Mouse (Mus musculus): ENCODE measurements around the gene Irf3. TPM values are rescaled to one million over a fixed set of nuclear protein-coding genes. Genes with fewer than 3 reads are reported as not detected.

Gene Irf3
- total RNA-seq, 1 experiment from 2014 or later, result 129 TPM

DNA sequence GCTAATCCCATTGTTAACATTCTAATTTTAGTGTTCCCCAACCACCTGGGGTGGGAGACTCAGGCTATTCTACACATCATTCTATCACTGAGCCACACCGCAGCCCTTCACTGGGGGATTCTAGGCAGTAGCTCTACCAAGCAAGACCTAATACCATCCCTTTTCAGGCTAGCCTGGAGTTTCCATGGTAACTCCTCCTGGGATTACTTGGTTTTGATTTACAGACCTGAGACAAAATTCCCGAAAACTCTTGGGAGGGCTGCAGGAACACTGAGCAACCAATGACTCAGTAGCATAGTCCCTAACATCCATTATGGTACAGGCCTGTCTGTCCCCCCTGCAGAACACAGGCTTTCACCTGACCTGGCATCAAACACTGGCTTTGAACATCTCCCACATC, 28.8 kb downstream of the Irf3 start:
- no peak for ATAC-seq (replicated peaks; ENCODE audit: low read depth, poor library complexity, severe bottlenecking)

- no peak for ATAC-seq (replicated peaks; ENCODE audit: low read depth, poor library complexity, severe bottlenecking)
Observed at GRCm38 (mm10) chr7:45027761-45028160, 30.3 kb downstream of the Irf3 start.

- no peak for ATAC-seq (replicated peaks; ENCODE audit: low read depth, poor library complexity, severe bottlenecking)
Observed at GRCm38 (mm10) chr7:45028351-45028750, 30.9 kb downstream of the Irf3 start.

GRCm38 (mm10) chr7:45029995-45030394, 32.5 kb downstream of the Irf3 start:
- ATAC-seq (replicated peaks; ENCODE audit: low read depth, poor library complexity, severe bottlenecking), result no peak

GRCm38 (mm10) chr7:45030857-45031256, 33.4 kb downstream of the Irf3 start:
- no peak for ATAC-seq (replicated peaks; ENCODE audit: low read depth, poor library complexity, severe bottlenecking)

GRCm38 (mm10) chr7:45033722-45034359, 36.4 kb downstream of the Irf3 start:
- ATAC-seq (replicated peaks; ENCODE audit: low read depth, poor library complexity, severe bottlenecking), result no peak

DNA sequence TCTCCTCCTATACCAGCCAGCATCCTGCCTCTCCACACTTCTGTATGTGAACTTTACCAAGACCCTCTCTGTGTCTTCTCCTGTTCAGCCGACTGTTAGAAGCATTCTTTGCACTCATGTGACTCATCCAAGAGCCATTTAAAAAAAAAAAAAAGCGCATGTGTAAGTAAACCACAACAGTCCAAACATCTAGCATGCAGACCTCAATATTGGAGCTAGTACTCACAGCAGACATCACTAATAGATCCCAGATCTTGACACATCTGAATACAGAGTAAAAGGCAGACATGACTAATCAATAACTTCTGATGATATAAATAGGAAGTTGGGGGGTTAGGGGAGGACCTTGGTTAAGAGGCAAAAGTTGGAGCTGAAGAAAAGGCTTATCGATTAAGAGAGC, 38.2 kb downstream of the Irf3 start:
- ATAC-seq (replicated peaks; ENCODE audit: low read depth, poor library complexity, severe bottlenecking), result no peak

DNA sequence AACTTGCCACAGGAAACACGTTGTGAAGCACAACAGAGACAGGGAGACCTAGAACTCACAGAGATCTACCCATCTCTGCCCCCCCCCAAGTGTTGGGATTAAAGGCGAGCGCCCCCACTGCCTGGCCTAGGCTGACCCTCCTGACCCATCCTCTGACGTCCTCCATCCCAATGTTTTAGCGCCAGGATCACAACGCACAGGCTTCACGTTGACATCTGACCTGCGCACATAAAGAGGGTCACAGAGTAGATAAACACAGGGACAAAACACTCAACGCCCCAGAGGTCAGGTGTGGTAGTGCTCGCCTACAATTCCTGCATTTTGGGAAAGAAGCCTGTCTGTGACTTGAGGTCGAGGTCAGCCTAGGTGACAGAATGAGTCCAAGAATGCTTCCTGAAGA, 39.3 kb downstream of the Irf3 start:
- ATAC-seq (replicated peaks; ENCODE audit: low read depth, poor library complexity, severe bottlenecking), result no peak

GRCm38 (mm10) chr7:45037720-45038361, 40.4 kb downstream of the Irf3 start:
- ATAC-seq (replicated peaks; ENCODE audit: low read depth, poor library complexity, severe bottlenecking), result peak; percentile 88

- ATAC-seq (replicated peaks; ENCODE audit: low read depth, poor library complexity, severe bottlenecking), result no peak
Observed at GRCm38 (mm10) chr7:45038411-45038810, 41.0 kb downstream of the Irf3 start.

DNA sequence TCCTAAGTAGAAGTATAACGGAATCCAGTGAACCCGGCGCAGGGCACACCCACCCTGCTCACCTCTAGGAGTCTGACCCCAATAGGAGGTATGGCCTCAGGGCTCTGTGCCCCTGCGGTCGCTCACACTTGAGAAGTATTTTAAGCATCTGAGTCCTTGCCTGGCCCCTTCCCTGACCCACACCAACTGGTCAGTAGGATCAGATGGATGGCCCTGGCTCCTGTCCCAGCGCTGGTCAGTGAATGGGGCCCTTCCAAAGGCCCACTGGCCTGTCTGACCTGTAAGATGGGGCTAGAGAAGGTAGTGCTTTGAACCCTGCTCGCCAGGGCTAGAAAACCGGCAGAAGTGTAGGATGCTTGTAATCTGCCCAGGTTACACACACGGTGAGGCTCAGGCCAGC, 43.4 kb downstream of the Irf3 start:
- ATAC-seq (replicated peaks; ENCODE audit: low read depth, poor library complexity, severe bottlenecking), result no peak

- ATAC-seq (replicated peaks; ENCODE audit: low read depth, poor library complexity, severe bottlenecking), result no peak
Observed at GRCm38 (mm10) chr7:45043307-45043706, 45.9 kb downstream of the Irf3 start.

GRCm38 (mm10) chr7:45045741-45046140, 48.3 kb downstream of the Irf3 start:
- ATAC-seq (replicated peaks; ENCODE audit: low read depth, poor library complexity, severe bottlenecking), result no peak

DNA sequence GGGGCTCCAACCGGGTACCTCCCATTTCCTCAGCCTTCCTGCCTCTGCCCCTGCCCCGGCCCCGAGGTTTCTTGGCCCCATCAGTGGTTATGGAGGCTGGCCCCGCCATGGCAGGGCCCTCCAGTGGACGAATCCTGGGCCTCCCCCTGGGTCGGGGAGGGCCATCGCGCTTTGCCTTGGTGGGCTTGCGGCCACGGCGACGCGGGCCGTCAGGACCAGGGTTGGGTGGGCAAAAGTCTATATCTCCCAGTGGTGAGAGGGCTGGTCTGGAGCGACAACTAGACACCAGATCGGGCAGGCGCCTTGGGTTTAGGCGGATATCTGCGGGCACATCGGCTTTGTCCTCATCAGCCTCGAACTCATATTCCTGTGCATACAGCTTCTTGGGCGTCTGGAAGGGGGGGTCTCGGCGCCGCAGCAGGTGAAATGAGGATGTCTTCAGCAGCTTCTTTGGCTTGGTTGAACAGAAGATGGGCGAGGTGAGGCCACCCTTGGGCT, 49.5 kb downstream of the Irf3 start:
- no peak for ATAC-seq (replicated peaks; ENCODE audit: low read depth, poor library complexity, severe bottlenecking)

- ATAC-seq (replicated peaks; ENCODE audit: low read depth, poor library complexity, severe bottlenecking), result no peak
Observed at GRCm38 (mm10) chr7:45047491-45047890, 50.0 kb downstream of the Irf3 start.

DNA sequence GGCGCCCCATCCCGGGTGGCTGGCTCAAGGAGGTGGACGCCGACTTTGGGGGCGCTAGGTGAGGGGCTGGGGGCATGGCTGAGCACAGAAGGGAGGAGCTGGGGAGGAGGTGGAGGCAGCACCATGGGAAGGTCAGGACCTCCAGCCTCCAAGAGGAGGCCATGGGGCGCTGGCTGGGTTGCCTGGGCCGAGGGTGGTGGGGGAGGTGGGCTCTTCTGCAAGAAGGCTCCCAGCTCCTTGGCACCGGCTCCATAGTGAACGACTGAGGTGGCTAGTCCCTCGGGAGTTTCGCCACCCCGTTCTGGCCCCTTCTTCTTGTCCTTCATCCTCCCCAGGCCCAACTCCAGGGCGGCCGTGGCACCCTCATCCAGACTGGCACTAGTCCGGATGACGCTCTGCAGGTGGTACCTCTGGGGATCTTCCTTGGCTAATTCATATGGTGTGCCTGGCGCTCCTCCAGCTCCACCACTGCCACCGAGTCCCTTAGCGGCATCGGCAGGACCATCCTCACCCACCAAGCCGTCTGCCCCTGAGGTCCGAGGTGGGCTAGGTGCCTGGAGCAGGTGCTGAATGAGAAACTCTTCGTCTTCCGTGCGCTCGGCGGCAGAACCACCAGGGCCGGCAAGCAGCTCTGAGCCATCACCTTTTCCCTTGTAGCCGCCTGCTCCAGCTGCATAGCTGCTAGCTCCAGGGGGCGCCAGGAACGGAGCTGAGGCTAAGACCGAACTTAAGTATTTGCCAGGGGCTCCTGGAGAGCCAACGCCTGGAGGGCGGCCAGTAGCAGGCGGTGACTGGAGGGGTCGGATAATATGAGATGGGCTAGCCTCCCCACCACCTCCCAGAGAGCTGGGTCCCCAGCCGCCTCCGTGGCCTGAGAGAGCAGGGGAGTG, 50.8 kb downstream of the Irf3 start:
- ATAC-seq (replicated peaks; ENCODE audit: low read depth, poor library complexity, severe bottlenecking), result no peak

- no peak for ATAC-seq (replicated peaks; ENCODE audit: low read depth, poor library complexity, severe bottlenecking)
Observed at GRCm38 (mm10) chr7:45048923-45049657, 51.6 kb downstream of the Irf3 start.

DNA sequence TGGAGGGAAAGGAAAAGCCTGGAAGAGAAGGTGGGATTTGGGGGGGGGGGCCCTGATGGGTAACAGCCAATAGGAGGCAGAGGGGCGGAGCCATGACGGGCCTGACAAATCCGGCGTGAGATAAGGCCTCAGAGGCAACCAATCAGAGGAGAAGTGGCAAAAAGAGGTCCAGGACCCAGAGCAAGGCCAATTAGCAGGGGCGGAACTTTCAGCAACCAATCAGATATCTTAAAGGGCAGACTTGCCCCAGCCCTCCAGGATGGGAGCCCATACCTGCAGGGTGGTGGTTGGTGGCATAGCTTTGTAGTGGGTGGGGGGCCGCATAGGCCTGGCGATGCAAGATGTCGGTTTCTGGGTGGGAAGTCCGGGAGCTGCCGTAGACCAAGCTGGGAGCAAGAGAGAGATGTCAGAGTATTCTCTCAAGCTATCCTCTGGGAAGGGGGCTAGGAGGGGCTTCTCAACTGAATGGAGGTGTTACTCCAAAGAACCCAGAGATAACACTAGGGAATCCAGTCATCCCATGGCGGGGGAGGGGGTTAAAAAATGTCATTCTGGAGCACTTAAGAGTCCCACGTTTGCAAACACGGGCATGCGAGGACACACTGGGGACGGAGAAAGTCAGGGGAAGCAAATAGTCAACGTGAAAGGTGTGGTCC, 53.6 kb downstream of the Irf3 start:
- ATAC-seq (replicated peaks; ENCODE audit: low read depth, poor library complexity, severe bottlenecking), result no peak

DNA sequence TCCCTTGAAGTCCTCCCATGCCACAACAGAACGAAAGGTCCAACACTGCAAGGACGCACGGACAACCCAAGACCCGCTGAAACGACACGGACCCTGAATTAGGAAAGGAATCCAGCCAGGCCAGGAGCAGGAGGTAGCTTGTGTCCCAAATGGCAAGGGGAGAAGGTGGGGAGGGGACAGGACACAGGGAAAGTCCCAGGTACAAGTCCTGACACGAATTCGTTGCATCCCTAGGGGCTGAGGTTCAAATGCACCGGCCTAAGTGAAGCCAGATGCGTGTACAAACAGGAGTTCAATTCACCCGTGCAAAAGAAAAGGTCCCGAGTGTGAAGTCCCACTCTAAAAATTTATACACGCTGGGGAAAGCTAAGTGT, 54.1 kb downstream of the Irf3 start:
- ATAC-seq (replicated peaks; ENCODE audit: low read depth, poor library complexity, severe bottlenecking), result no peak
